Mouse (Mus musculus): Measurements from ENCODE around the gene Nr6a1.

DNA sequence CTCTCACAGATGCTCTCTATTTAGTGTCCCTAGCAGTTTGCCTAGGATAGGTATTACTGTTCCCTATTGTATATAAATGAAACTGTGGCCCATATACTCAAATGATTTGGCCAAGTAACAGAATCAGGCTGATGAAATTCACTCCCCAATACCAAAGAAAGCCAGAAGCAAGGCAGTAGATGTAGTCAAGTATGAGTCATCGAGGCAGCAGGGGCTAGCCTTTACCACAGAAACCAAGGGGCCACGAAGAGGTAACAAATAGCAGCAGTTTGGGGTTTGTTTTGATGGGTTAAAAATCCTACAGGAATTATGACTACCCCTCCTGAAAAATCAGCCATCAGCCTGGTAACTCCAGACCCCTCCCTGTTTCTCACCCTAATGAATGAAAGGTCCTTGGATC, 147.5 kb downstream of the Nr6a1 start:
- TF ChIP-seq USF1 (IDR thresholded peaks at IDR 0.05; ENCODE audit: low read depth) (no peak), CTCF (IDR thresholded peaks at IDR 0.05; ENCODE audit: control insufficient read depth, insufficient read depth, insufficient read length) (no peak), MYOD1 (IDR thresholded peaks at IDR 0.05; ENCODE audit: control insufficient read depth, insufficient read length, low read depth) (no peak), MAX (IDR thresholded peaks at IDR 0.05) (no peak), CEBPB (IDR thresholded peaks at IDR 0.05; ENCODE audit: low read depth) (peak; percentile 15), FOSL1 (IDR thresholded peaks at IDR 0.05; ENCODE audit: insufficient read depth, low read length, poor library complexity, severe bottlenecking) (peak; percentile 85)
